Mouse (Mus musculus) retina, adult 2 months (tissue): ENCODE results near the gene Lancl2.

Experiments
- DNase-seq: peaks from one replicate; pipeline ENCODE4 v3.0.0-alpha.2; 2012; ENCODE audit warnings: low read depth, low spot score

Gene Lancl2

DNA sequence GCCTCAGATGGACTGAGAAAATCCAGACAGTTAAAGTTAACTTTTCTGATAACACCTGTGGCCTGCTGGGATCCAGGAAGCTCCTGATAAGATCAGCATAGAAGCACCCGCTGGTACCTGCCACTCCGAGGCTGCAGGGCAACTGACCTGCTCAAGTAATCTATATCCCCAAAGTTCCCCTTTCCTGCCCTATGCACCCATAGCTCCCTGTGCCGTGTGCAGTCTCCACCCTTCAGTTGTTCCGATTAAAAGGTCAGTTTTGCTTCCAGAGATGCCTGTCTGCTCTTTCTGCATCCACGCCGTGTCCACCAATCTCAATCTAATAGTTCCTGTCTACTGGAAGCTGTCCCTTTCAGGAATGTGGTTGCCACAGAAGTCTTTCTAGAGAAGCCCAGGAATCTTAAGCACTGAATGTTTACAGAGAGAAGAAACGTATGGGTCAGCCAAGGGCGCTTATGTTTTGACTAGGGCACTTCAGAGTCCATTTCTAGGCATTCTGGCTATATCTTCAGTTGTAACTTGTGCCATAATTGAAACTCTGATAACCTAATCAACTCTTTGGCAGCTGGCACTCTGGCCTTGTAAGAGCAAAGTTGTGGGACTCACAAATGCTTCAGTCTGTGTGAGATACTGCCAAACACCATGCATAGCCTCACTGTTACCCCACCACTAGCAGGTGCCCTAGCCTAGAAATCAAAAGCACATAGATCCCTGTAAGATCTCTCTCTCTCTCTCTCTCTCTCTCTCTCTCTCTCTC, 65.0 kb downstream of the Lancl2 start:
- no peak for DNase-seq

DNA sequence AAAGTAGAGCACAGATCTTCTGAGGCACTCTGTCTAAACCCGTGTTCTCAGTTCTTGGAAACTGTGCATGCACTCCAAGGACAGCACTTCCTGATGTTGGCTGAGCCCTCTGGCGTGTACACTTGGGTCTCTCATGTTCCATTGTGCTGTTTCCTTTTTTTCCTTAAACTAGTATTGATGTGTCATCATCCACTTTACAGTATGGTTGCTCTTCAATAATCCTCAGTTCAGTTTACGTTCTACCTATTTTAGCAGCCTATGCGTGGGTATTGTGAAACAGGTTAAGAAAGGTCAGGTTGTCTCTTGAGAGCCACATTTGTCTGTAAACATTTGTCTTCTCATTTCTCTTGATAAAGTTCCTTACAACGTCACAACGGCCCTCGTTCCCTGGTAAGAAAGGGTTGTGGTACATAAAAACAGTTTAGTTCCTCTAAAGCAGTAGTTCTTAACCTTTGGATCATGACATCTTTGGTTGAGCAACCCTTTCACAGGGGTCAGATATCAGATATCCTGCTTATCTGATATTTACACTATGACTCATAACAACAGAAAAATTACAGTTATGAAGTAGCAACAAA, 66.7 kb downstream of the Lancl2 start:
- no peak for DNase-seq

DNA sequence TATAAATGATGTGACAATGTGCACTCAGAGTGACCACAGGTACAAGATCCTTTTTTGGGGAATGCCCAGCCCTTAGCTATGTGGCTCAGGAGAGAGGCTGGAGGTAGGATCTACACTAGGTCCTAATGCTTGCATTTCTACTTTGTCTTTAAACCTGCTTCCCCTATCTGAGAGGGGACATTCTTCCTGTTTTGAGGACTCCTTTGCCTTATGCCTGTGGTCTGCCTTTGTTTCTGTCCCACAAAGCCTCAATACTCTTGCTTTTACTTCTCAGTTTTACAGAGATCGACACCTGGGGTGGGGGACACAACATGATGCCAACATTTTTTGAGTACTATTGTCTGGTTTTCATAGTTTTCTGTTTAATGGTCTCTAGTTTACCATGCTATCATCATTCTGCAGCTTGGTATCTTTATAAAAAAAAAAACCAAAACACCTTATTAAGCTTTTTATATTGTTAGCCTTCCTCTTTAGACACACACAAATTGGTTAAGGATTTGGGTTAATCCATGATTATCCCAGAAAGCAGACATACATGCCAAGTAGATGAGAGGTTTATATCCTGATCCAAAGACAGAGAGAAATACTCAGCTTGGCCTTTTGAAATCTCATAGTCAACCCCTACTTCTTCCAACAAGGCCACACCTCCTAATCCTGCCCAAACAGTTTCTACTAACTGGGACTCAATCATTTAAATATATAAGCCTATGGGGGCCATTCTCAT, 68.3 kb downstream of the Lancl2 start:
- peak; percentile 74 for DNase-seq

DNA sequence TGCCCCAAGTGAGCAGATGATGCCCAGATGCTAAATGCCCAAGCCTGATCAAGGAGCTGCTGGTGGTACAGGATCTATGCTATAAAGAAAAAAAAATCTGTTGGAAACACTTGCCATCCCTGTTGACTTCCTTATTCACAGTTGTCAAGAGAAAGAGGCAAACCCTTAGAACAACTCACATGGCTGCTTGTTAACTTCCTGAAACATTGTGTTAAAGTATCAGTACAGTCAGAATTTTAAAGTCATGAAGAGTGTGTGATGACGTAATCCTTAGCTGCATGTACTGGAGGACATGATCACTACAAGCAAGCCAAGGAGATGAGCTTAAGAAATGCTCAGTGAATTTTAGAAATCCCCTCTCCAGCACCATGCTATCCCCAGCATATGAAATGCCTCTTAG, 71.5 kb downstream of the Lancl2 start:
- no peak for DNase-seq

DNA sequence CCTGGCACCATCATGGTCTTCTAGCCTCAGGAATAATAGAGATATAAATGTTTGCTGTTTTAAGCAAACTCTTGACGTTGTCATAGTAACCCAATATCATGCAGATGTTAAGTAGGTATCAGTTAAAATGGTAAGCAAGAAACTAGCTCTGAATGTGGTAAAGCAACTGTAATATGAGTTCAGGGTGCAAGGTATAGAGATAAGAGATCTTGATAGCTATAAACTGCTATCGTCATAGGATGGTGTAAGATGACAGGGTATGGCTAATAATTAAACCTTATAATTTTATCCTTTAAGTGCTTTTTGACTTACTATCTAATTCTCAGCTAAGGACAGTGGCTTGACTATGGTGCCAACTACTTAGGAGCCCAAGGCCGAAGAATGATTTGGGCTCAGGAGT, 78.0 kb downstream of the Lancl2 start:
- DNase-seq = no peak

DNA sequence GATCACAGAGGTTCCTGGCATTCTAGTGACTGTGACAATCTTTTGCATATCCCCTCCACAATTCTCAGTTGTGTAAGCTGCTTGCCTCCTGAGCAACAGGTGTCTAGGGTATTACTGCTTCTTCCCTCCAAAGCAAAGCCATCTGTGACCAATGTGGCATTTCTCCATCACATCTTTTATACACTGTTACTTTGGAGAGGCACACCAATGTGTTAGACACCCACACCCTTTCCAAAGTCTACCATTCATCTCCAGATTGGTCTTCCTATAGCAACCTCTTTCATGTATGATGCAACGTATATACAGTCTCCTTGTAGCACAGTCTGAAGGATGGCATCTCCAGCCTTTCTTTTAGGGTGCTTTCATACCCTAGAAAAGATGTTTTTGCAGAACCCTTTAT, 80.3 kb downstream of the Lancl2 start:
- no peak for DNase-seq

DNA sequence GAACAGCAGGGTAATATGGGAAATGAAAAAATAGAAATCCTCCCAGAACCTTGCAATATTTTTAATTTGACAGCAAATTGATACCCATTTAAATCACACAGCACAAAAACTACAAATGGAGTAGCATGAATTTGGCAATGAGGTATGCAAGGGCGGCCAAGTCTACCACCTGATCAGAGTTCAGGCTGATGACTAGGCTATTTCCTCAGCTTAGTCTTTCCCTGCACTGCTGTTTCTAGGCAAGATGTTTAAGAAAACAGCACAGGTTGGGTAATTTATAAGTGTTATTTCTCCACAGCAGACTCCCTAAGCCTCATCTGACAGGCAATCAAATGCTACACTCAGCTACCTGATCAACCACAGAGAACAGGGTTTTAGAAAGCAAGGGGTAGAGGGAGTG, 81.9 kb downstream of the Lancl2 start:
- no peak for DNase-seq

DNA sequence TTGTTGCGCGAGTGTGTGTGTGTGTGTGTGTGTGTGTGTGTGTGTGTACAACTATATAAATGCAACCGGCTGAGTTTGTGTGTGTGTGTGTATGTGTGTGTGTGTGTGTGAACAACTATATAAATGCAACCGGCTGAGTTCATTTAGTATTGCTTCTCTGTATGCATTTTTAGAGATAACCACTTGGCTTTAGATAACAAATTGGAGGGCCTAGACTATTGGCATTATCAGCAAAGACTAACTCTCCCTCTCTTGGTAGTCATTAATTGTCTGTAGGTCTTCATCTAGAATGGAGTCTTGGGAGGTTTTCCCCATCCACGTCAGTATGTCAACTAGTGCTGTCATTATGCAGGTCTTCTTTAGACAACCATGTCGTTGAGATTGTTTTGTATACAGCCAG, 85.0 kb downstream of the Lancl2 start:
- DNase-seq = no peak
